Mouse (Mus musculus): Measurements from ENCODE around the gene Trpm4.

- TF ChIP-seq POLR2A (IDR thresholded peaks at IDR 0.05; ENCODE audit: borderline replicate concordance, insufficient read depth, low read length) (no peak), CTCF (IDR thresholded peaks at IDR 0.05; ENCODE audit: borderline replicate concordance, insufficient read depth, low read depth, low read length) (no peak)
Measured at GRCm38 (mm10) chr7:45296626-45297025, 37.0 kb downstream of the Trpm4 start.

Measured in cerebellum, adult 2 months (tissue).